Comparison of ENCODE assay signal across 11 mouse cellular contexts in the genomic region with DNA sequence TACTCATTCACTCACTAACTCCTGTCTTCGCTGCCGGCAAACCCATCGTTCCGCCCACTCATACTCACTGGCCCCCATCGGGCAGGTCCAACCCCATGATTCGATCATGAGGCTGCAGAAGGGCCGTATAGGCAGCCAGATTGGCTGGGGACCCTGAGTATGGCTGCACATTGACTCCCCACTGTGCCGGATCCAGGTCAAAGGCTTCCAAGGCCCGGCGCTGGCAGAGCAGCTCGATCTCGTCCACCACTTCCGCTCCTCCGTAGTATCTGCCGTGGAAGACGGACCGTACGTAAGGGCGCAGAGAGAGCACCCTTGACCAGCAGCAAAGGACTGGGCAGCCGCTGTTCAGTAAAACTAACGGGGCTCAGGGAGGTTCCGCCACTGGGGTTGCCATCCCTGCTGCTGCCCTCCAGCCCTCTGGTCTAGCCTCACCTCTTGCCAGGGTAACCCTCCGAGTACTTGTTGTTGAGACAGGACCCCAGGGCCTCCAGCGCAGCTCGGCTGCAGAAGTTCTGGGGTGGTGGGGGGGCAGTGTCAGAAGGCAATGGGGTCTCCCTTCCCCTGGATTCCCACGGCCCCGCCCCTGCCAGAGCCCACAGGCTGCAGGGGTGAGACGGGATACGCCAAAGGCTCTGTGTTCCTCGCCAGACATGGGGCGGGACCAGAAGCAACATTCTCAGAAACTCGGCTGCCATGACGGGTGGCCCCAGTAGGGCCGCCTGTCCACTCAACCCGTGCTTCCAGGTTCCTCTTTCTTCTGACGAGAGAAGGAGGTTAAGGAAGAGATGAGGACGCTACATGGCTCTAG. TPM values are rescaled to one million over a fixed set of nuclear protein-coding genes. Genes with fewer than 3 reads are reported as not detected.
DNase-seq lines count a peak whose midpoint lies in the region; ATAC-seq and TF ChIP-seq lines count a peak whose summit lies in the region.
"Had no signal": no experiment of that assay in that cellular context is flagged by ENCODE, and none has a peak within 500 bp of the region (broad histone marks: within the 10 kb centered on the region; RNA-seq: fewer than 3 reads in every experiment).

No protein-coding gene starts in this region.

- WGBS in kidney, embryonic 14.5 days, result 91% methylated on average over 37 of the region's 37 CpGs
- 94% methylated on average over 37 of the region's 37 CpGs for WGBS in intestine, embryonic 16.5 days

- H3K4me3 ChIP-seq in kidney, embryonic 14.5 days (ENCODE audit: low read length), result no peak overlapping the region
- peak overlapping the region; percentile 73 to 93 (median 85) for H3K4me3 ChIP-seq in CH12.LX (replicated peaks in 1 of 3; ENCODE audit: low read depth in 2 of 3, low read length in 2 of 3, poor library complexity in 1 of 3)
- H3K4me3 ChIP-seq in intestine, embryonic 16.5 days (ENCODE audit: low read length), result no peak overlapping the region

- dilution Hi-C loops in CH12.LX (cut with MboI; ENCODE audit: extremely low pct_ligation_motif_present, extremely low pct_unique_long_range_greater_than_20kb, low sequenced_read_pairs), result no loop called here

- no peaks in the 10 kb centered on the region for H3K9me3 ChIP-seq in kidney, embryonic 14.5 days (ENCODE audit: control insufficient read depth, low read length)
- H3K9me3 ChIP-seq in CH12.LX (replicated peaks; ENCODE audit: low read length), result no peaks in the 10 kb centered on the region
- no peaks in the 10 kb centered on the region for H3K9me3 ChIP-seq in intestine, embryonic 16.5 days (ENCODE audit: control insufficient read depth, low read length)

- no peak for TF ChIP-seq POLR2A in CH12.LX (IDR thresholded peaks at IDR 0.05; ENCODE audit: low read depth, low read length)

- H3K4me1 ChIP-seq in kidney, embryonic 14.5 days (ENCODE audit: control insufficient read depth, insufficient read depth, low read length), result peaks cover 33% of the 10 kb centered on the region
- H3K4me1 ChIP-seq in CH12.LX (ENCODE audit: control insufficient read depth in 1 of 2, insufficient read depth in 2 of 2), result peaks cover 15 to 51% of the 10 kb centered on the region in 2 experiments
- H3K4me1 ChIP-seq in intestine, embryonic 16.5 days (ENCODE audit: control insufficient read depth, insufficient read depth, low read length), result peaks cover 40% of the 10 kb centered on the region

- in situ Hi-C loops in CH12.LX (cut with MboI; ENCODE audit: low pct_ligation_motif_present, low pct_unique_long_range_greater_than_20kb, low sequenced_read_pairs), result no loop called here

- peak overlapping the region; percentile 87; the same call in 1 of the 2 replicates for H3K4me2 ChIP-seq in kidney, embryonic 14.5 days (replicated peaks; ENCODE audit: low read depth, low read length)
- H3K4me2 ChIP-seq in CH12.LX (ENCODE audit: insufficient read depth, low read depth, poor library complexity, severe bottlenecking), result peak overlapping the region; percentile 42
- peak overlapping the region; percentile 77 for H3K4me2 ChIP-seq in intestine, embryonic 16.5 days (ENCODE audit: low read depth, low read length)

- no peak for TF ChIP-seq EP300 in CH12.LX (IDR thresholded peaks at IDR 0.05; ENCODE audit: low read length)

- peak; percentile 26 to 34 for DNase-seq in cerebellum, postnatal 10 days
- DNase-seq in cerebellum, adult 18-20 months, result no peak
- no peak for DNase-seq in kidney, adult 18-20 months
- peak; percentile 48 for DNase-seq in CH12.LX (ENCODE audit: extremely low read depth)
- no peak for DNase-seq in layer of hippocampus, adult 9-11 months
- DNase-seq in gastrocnemius, adult 18-20 months (ENCODE audit: low spot score), result no peak
- DNase-seq: lung, adult 2 months; thymus, postnatal 25 days had no signal

- H3K27ac ChIP-seq in kidney, embryonic 14.5 days (ENCODE audit: low read depth, low read length), result no peak overlapping the region
- H3K27ac ChIP-seq in CH12.LX (ENCODE audit: insufficient read depth, low read depth), result no peak overlapping the region
- no peak overlapping the region for H3K27ac ChIP-seq in intestine, embryonic 16.5 days (ENCODE audit: low read length)

- H3K36me3 ChIP-seq in kidney, embryonic 14.5 days (ENCODE audit: control insufficient read depth, insufficient read depth, low read length), result peaks cover 27% of the 10 kb centered on the region
- H3K36me3 ChIP-seq in CH12.LX (replicated peaks in 1 of 2; ENCODE audit: control insufficient read depth in 1 of 2, insufficient read depth in 1 of 2, low read length in 1 of 2), result peaks cover 37 to 57% of the 10 kb centered on the region in 2 experiments
- H3K36me3 ChIP-seq in intestine, embryonic 16.5 days (ENCODE audit: control insufficient read depth, insufficient read depth, low read length), result peaks cover 29% of the 10 kb centered on the region

- H3K79me2 ChIP-seq in CH12.LX (replicated peaks; ENCODE audit: control insufficient read depth, extremely low read depth, insufficient read depth, poor library complexity, severe bottlenecking), result peaks cover 28% of the 10 kb centered on the region

- no peak for ATAC-seq in kidney, embryonic 14.5 days (ENCODE audit: low FRiP score, low TSS enrichment)
- no peak for ATAC-seq in intestine, embryonic 16.5 days

- H3K27me3 ChIP-seq in kidney, embryonic 14.5 days (ENCODE audit: control insufficient read depth, insufficient read depth, low read length), result peaks cover 30% of the 10 kb centered on the region
- H3K27me3 ChIP-seq in CH12.LX (replicated peaks), result peaks cover 15% of the 10 kb centered on the region
- H3K27me3 ChIP-seq in intestine, embryonic 16.5 days (replicated peaks; ENCODE audit: control insufficient read depth, insufficient read depth, low read length), result peaks cover 22% of the 10 kb centered on the region

- no peak for TF ChIP-seq CTCF in CH12.LX (conservative IDR thresholded peaks at IDR 0.05 in 1 of 2, IDR thresholded peaks at IDR 0.05 in 1 of 2; ENCODE audit: low read depth in 2 of 2, low read length in 2 of 2)

- H3K9ac ChIP-seq in kidney, embryonic 14.5 days (ENCODE audit: low read depth, low read length), result no peak overlapping the region
- peak overlapping the region; percentile 92 for H3K9ac ChIP-seq in CH12.LX (ENCODE audit: insufficient read depth, low read depth)
- no peak overlapping the region for H3K9ac ChIP-seq in intestine, embryonic 16.5 days (ENCODE audit: low read depth, low read length)

- no peak for TF ChIP-seq RAD21 in CH12.LX (IDR thresholded peaks at IDR 0.05; ENCODE audit: low read depth, low read length)

TF ChIP-seq in CH12.LX, 34 proteins besides CTCF, POLR2A, EP300 and RAD21:
- no peak for TF ChIP-seq ZMIZ1 (IDR thresholded peaks at IDR 0.05; ENCODE audit: low read depth, low read length)
- TF ChIP-seq MYC (IDR thresholded peaks at IDR 0.05; ENCODE audit: low read depth, low read length), result no peak
- no peak for TF ChIP-seq POLR2AphosphoS2 (IDR thresholded peaks at IDR 0.05; ENCODE audit: low read depth, low read length)
- no peak for TF ChIP-seq JUN (IDR thresholded peaks at IDR 0.05; ENCODE audit: insufficient read depth, low read depth, low read length)
- no peak for TF ChIP-seq PAX5 (IDR thresholded peaks at IDR 0.05; ENCODE audit: low read length)
- no peak for TF ChIP-seq MAFK (IDR thresholded peaks at IDR 0.05; ENCODE audit: insufficient replicate concordance, low read length)
- no peak for TF ChIP-seq ZNF384 (IDR thresholded peaks at IDR 0.05; ENCODE audit: low read depth, low read length)
- TF ChIP-seq IRF4 (IDR thresholded peaks at IDR 0.05; ENCODE audit: low read depth, low read length), result no peak
- TF ChIP-seq NELFE (IDR thresholded peaks at IDR 0.05; ENCODE audit: low read depth, low read length), result no peak
- TF ChIP-seq CHD1 (IDR thresholded peaks at IDR 0.05; ENCODE audit: low read depth, low read length), result no peak
- TF ChIP-seq RCOR1 (conservative IDR thresholded peaks at IDR 0.05; ENCODE audit: low read depth, low read length), result no peak
- no peak for TF ChIP-seq TCF12 (IDR thresholded peaks at IDR 0.05; ENCODE audit: low read depth, low read length)
- TF ChIP-seq ELF1 (IDR thresholded peaks at IDR 0.05; ENCODE audit: low read depth, low read length), result no peak
- no peak for TF ChIP-seq UBTF (IDR thresholded peaks at IDR 0.05; ENCODE audit: low read depth, low read length)

RNA-seq across cellular contexts. Expression of gene Shmt2, which starts 2.1 kb away (rescaled TPM):
- polyA plus RNA-seq in kidney, embryonic 14.5 days (2014; fragmentation: Nextera tagmentation; extraction: Ambion mirVana), result 68.9 and 99.8 TPM in 2 replicates
- total RNA-seq in CH12.LX (2012; rRNA removed) (252 and 317 TPM in 2 replicates), CH12.LX (2014; rRNA removed) (267 and 273 TPM in 2 replicates)
- polyA plus RNA-seq in CH12.LX (2012; ENCODE audit: insufficient read length, low read depth), result 315 and 353 TPM in 2 replicates
- polyA plus RNA-seq in intestine, embryonic 16.5 days (2015; fragmentation: Nextera tagmentation; extraction: Ambion mirVana), result 146 and 170 TPM in 2 replicates
- 10 to 100 TPM; 25.8 to 25.9 TPM for total RNA-seq in gastrocnemius, adult 18-20 months (2021)

RNA-seq across cellular contexts. Expression of gene Ndufa4l2, which starts 5.3 kb away (rescaled TPM):
- polyA plus RNA-seq in kidney, embryonic 14.5 days (2014; fragmentation: Nextera tagmentation; extraction: Ambion mirVana), result 27.1 and 32.7 TPM in 2 replicates
- 0.47 and 0.80 TPM in 2 replicates for total RNA-seq in CH12.LX (2012; rRNA removed)
- total RNA-seq in CH12.LX (2014; rRNA removed), result not detected in 2 replicates
- polyA plus RNA-seq in CH12.LX (2012; ENCODE audit: insufficient read length, low read depth), result not detected in 2 replicates
- 64.5 and 64.6 TPM in 2 replicates for polyA plus RNA-seq in intestine, embryonic 16.5 days (2015; fragmentation: Nextera tagmentation; extraction: Ambion mirVana)
- 10 to 100 TPM; 10.1 to 13.7 TPM for total RNA-seq in gastrocnemius, adult 18-20 months (2021)

RNA-seq across cellular contexts. Expression of gene Nxph4, which starts 14.3 kb away (rescaled TPM):
- polyA plus RNA-seq in kidney, embryonic 14.5 days (2014; fragmentation: Nextera tagmentation; extraction: Ambion mirVana), result 0.49 and 1.2 TPM in 2 replicates
- 0.13 TPM in 1 of 2 replicates, not detected in the other for total RNA-seq in CH12.LX (2012; rRNA removed)
- total RNA-seq in CH12.LX (2014; rRNA removed), result not detected in 2 replicates
- polyA plus RNA-seq in CH12.LX (2012; ENCODE audit: insufficient read length, low read depth), result 0.14 and 0.15 TPM in 2 replicates
- 4.3 and 4.4 TPM in 2 replicates for polyA plus RNA-seq in intestine, embryonic 16.5 days (2015; fragmentation: Nextera tagmentation; extraction: Ambion mirVana)
- total RNA-seq in gastrocnemius, adult 18-20 months (2021), result under 1 TPM; 0.14 to 0.36 TPM
- total RNA-seq: granulocyte monocyte progenitor cell, adult 5-6 weeks had no signal

RNA-seq across cellular contexts. Expression of gene Stac3, which starts 18.6 kb away (rescaled TPM):
- 0.39 and 0.50 TPM in 2 replicates for polyA plus RNA-seq in kidney, embryonic 14.5 days (2014; fragmentation: Nextera tagmentation; extraction: Ambion mirVana)
- 0.08 and 0.42 TPM in 2 replicates for total RNA-seq in CH12.LX (2012; rRNA removed)
- 0.50 TPM in 1 of 2 replicates, not detected in the other for total RNA-seq in CH12.LX (2014; rRNA removed)
- polyA plus RNA-seq in CH12.LX (2012; ENCODE audit: insufficient read length, low read depth), result 0.79 and 0.93 TPM in 2 replicates
- 0.32 and 0.67 TPM in 2 replicates for polyA plus RNA-seq in intestine, embryonic 16.5 days (2015; fragmentation: Nextera tagmentation; extraction: Ambion mirVana)
- 100 to 1,000 TPM; 381 to 402 TPM for total RNA-seq in gastrocnemius, adult 18-20 months (2021)

Comparison
In these comparisons a context has a peak if more than half of its experiments do, and no peak if none do; other contexts are left out.
1. DNase-seq: peak in cerebellum, postnatal 10 days (2 of 2) and CH12.LX (single experiment); none in cerebellum, adult 18-20 months (0 of 2), kidney, adult 18-20 months (single experiment), layer of hippocampus, adult 9-11 months (single experiment) and gastrocnemius, adult 18-20 months (single experiment).
2. H3K4me3 ChIP-seq: peak in CH12.LX (3 of 3); none in kidney, embryonic 14.5 days (single experiment) and intestine, embryonic 16.5 days (single experiment).
3. RNA of gene Ndufa4l2, which starts 5.3 kb away (polyA plus RNA-seq): 64.5 to 64.6 TPM in intestine, embryonic 16.5 days and 27.1 to 32.7 TPM in kidney, embryonic 14.5 days; not detected in CH12.LX; every median in the first group is over 10 times any median in the second.
4. Peak in every context shown above with its lines, with median percentiles within 50 percentile points of each other: H3K4me2 ChIP-seq.